Mouse (Mus musculus) monocyte, adult 5-6 weeks (primary cell): Measurements from ENCODE around the gene Ifne. TPM values are rescaled to one million over a fixed set of nuclear protein-coding genes. Genes with fewer than 3 reads are reported as not detected.

Experiments
- total RNA-seq: library from RNA; stranded (forward); fragments of 200-1000, 200-491, 200-594 nt; gene quantifications from 3 replicates; pipeline ENCODE4 v1.2.3, GENCODE M21; 2017

Ifne gene
- total RNA-seq, 1 experiment from 2014 or later, result not detected

Other genes with a start within 250 kb of the Ifne start
- not detected in 3 replicates for gene C87499, start 245.8 kb downstream of the Ifne start, total RNA-seq
- not detected in 3 replicates for gene Ifna13, start 235.7 kb downstream of the Ifne start, total RNA-seq
- not detected in 3 replicates for gene Ifna16, start 203.3 kb downstream of the Ifne start, total RNA-seq
- not detected in 3 replicates for gene Ifna2, start 196.3 kb downstream of the Ifne start, total RNA-seq
- gene Ifnab, start 188.8 kb downstream of the Ifne start, total RNA-seq, result 0.43 TPM in 1 of 3 replicates, not detected in the others
- 0.49 to 2.0 TPM in 2 of 3 replicates, not detected in the other for gene Gm26566, start 158.4 kb downstream of the Ifne start, total RNA-seq
- 43.5 to 56.6 TPM (median 49.0 TPM) in 3 replicates for gene Klhl9, start 157.7 kb downstream of the Ifne start, total RNA-seq
- not detected in 3 replicates for gene Gm13271, start 125.3 kb downstream of the Ifne start, total RNA-seq
- not detected in 3 replicates for gene Gm13283, start 120.1 kb downstream of the Ifne start, total RNA-seq
- gene Gm13290, start 106.4 kb downstream of the Ifne start, total RNA-seq, result not detected in 3 replicates
- gene Gm13289, start 103.3 kb downstream of the Ifne start, total RNA-seq, result not detected in 3 replicates
- gene Gm13272, start 100.4 kb downstream of the Ifne start, total RNA-seq, result not detected in 3 replicates
- gene Ifnz, start 98.1 kb downstream of the Ifne start, total RNA-seq, result not detected in 3 replicates
- gene Gm13276, start 94.5 kb downstream of the Ifne start, total RNA-seq, result not detected in 3 replicates
- gene Gm13277, start 91.6 kb downstream of the Ifne start, total RNA-seq, result not detected in 3 replicates
- not detected in 3 replicates for gene Gm13278, start 88.7 kb downstream of the Ifne start, total RNA-seq
- gene Gm13275, start 85.7 kb downstream of the Ifne start, total RNA-seq, result not detected in 3 replicates
- not detected in 3 replicates for gene Gm13279, start 82.8 kb downstream of the Ifne start, total RNA-seq
- not detected in 3 replicates for gene Gm13285, start 80.5 kb downstream of the Ifne start, total RNA-seq
- gene Gm13287, start 76.9 kb downstream of the Ifne start, total RNA-seq, result not detected in 3 replicates
- 0.29 TPM in 1 of 3 replicates, not detected in the others for gene Gm13288, start 74.7 kb downstream of the Ifne start, total RNA-seq
- not detected in 3 replicates for gene Ifna7, start 64.0 kb downstream of the Ifne start, total RNA-seq
- gene Ifna11, start 60.2 kb downstream of the Ifne start, total RNA-seq, result not detected in 3 replicates
- gene Ifna6, start 52.8 kb downstream of the Ifne start, total RNA-seq, result not detected in 3 replicates
- gene Ifna5, start 44.7 kb downstream of the Ifne start, total RNA-seq, result not detected in 3 replicates
- gene Ifna4, start 38.3 kb downstream of the Ifne start, total RNA-seq, result not detected in 3 replicates
- not detected in 3 replicates for gene Ifna1, start 30.1 kb downstream of the Ifne start, total RNA-seq